18 mouse cellular contexts compared by ENCODE assay signal in the genomic region with DNA sequence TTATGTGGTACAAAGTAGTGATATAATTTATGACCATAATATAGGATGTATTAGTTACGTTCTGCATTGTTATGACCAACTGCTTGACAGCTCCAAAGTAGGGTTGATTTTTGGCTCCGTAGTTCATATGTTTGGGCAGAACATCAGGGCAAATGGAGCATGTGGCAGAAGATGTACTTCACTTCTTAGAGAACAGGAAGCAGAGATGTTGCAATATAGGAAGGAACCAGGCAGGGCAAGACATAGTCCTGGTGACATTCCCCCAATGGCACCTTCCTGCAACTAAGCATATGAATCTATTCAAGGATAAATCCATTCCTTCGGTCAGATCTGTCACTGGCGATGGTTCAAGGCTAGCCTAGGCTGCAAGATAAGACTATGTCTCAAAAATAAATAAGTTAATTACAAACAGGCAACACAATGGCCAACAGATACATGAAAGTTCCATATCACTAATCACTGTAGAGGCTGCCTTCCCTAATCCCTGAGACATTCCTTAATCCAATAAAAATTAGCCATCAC.
"Had no signal": no experiment of that assay in that cellular context is flagged by ENCODE, and none has a peak within 500 bp of the region (broad histone marks: within the 10 kb centered on the region; RNA-seq: fewer than 3 reads in every experiment).

No protein-coding gene starts in this region.

- H3K9ac ChIP-seq: lung, embryonic 14.5 days; midbrain, embryonic 12.5 days; neural tube, embryonic 13.5 days; neural tube, embryonic 15.5 days had no signal

- H3K27ac ChIP-seq: midbrain, embryonic 10.5 days; neural tube, embryonic 13.5 days; neural tube, embryonic 15.5 days had no signal

- H3K9me3 ChIP-seq: midbrain, embryonic 10.5 days; midbrain, embryonic 12.5 days; neural tube, embryonic 13.5 days; neural tube, embryonic 15.5 days had no signal

- H3K27me3 ChIP-seq: neural tube, embryonic 15.5 days had no signal

- H3K36me3 ChIP-seq: midbrain, embryonic 12.5 days; neural tube, embryonic 13.5 days; neural tube, embryonic 15.5 days had no signal

- ATAC-seq: midbrain, embryonic 16.5 days had no signal

- DNase-seq: lung, adult 18-20 months; lung, embryonic 14.5 days; lung, postnatal 4 days; midbrain, embryonic 14.5 days; retina, postnatal 1 day; right cerebral cortex, adult 18-20 months; right cerebral cortex, postnatal 25 days; right cerebral cortex, postnatal 4 days; spleen, adult 18-20 months; thymus, adult 18-20 months; thymus, postnatal 14 days; thymus, postnatal 36 days had no signal

- H3K4me2 ChIP-seq: lung, embryonic 14.5 days; midbrain, embryonic 12.5 days; neural tube, embryonic 13.5 days; neural tube, embryonic 15.5 days had no signal

- H3K4me3 ChIP-seq: midbrain, embryonic 10.5 days; midbrain, embryonic 12.5 days; myocyte; neural tube, embryonic 13.5 days; neural tube, embryonic 15.5 days had no signal
